Mouse (Mus musculus): ENCODE data around the gene Usf3.
A peak's percentile ranks its signal among the peaks of the same experiment; 100 is the strongest.

Gene Usf3

GRCm38 (mm10) chr16:44173155-44173941 is at the start of gene Usf3:
TSS of gene Usf3 (plus strand) at chr16:44173246.
- DNase-seq (ENCODE audit: low spot score in 2 of 2) = peak; percentile 48 to 56

- DNase-seq (ENCODE audit: low spot score in 2 of 2) = no peak
Observed at GRCm38 (mm10) chr16:44123786-44124185, 49.3 kb upstream of the Usf3 start.

- no peak for DNase-seq (ENCODE audit: low spot score in 2 of 2)
Observed at GRCm38 (mm10) chr16:44124713-44125112, 48.3 kb upstream of the Usf3 start.

GRCm38 (mm10) chr16:44125436-44125835 is 47.6 kb upstream of the Usf3 start:
- no peak for DNase-seq (ENCODE audit: low spot score in 2 of 2)

- DNase-seq (ENCODE audit: low spot score in 2 of 2) = no peak
Observed at GRCm38 (mm10) chr16:44126437-44126836, 46.6 kb upstream of the Usf3 start.

- DNase-seq (ENCODE audit: low spot score in 2 of 2) = no peak
Observed at GRCm38 (mm10) chr16:44132300-44132699, 40.7 kb upstream of the Usf3 start.

- DNase-seq (ENCODE audit: low spot score in 2 of 2) = no peak
Observed at GRCm38 (mm10) chr16:44133187-44133586, 39.9 kb upstream of the Usf3 start.

GRCm38 (mm10) chr16:44136511-44137021 is 36.5 kb upstream of the Usf3 start:
- DNase-seq (ENCODE audit: low spot score in 2 of 2) = no peak

- peak in 1 of 2 experiments; percentile 1 for DNase-seq (ENCODE audit: low spot score in 2 of 2)
Observed at GRCm38 (mm10) chr16:44138377-44138978, 34.6 kb upstream of the Usf3 start.

GRCm38 (mm10) chr16:44138979-44139535 is 34.0 kb upstream of the Usf3 start:
- peak; percentile 87 to 90 for DNase-seq (ENCODE audit: low spot score in 2 of 2)

- peak; percentile 87 to 88 for DNase-seq (ENCODE audit: low spot score in 2 of 2)
Observed at GRCm38 (mm10) chr16:44139536-44140185, 33.4 kb upstream of the Usf3 start, which contains the start of the genes Atp6v1a and Naa50. TSS of gene Atp6v1a (minus strand) at chr16:44139705. TSS of gene Naa50 (plus strand) at chr16:44139830.

GRCm38 (mm10) chr16:44140186-44140787 is 32.8 kb upstream of the Usf3 start:
- peak; percentile 67 to 81 for DNase-seq (ENCODE audit: low spot score in 2 of 2)

GRCm38 (mm10) chr16:44141483-44141882 is 31.6 kb upstream of the Usf3 start:
- DNase-seq (ENCODE audit: low spot score in 2 of 2) = no peak

- DNase-seq (ENCODE audit: low spot score in 2 of 2) = no peak
Observed at GRCm38 (mm10) chr16:44149002-44149767, 23.9 kb upstream of the Usf3 start.

- DNase-seq (ENCODE audit: low spot score in 2 of 2) = no peak
Observed at GRCm38 (mm10) chr16:44154497-44155057, 18.5 kb upstream of the Usf3 start.

- no peak for DNase-seq (ENCODE audit: low spot score in 2 of 2)
Observed at GRCm38 (mm10) chr16:44159325-44159724, 13.7 kb upstream of the Usf3 start.

- DNase-seq (ENCODE audit: low spot score in 2 of 2) = no peak
Observed at GRCm38 (mm10) chr16:44163831-44164230, 9.2 kb upstream of the Usf3 start.

GRCm38 (mm10) chr16:44165182-44165581 is 7.9 kb upstream of the Usf3 start:
- no peak for DNase-seq (ENCODE audit: low spot score in 2 of 2)

- DNase-seq (ENCODE audit: low spot score in 2 of 2) = no peak
Observed at GRCm38 (mm10) chr16:44168990-44169389, 4.1 kb upstream of the Usf3 start.

Data from spleen, postnatal 36 days (tissue).